Mouse (Mus musculus): ENCODE data around the gene Mtch2. TPM values are rescaled to one million over a fixed set of nuclear protein-coding genes. Genes with fewer than 3 reads are reported as not detected.
"Not testable (repeated sequence)": the region's sequence is repeated elsewhere in the genome, so short reads cannot be mapped to it uniquely, and the experiment has no call there.

The Mtch2 gene
- polyA plus RNA-seq, 1 experiment = 130 TPM

DNA sequence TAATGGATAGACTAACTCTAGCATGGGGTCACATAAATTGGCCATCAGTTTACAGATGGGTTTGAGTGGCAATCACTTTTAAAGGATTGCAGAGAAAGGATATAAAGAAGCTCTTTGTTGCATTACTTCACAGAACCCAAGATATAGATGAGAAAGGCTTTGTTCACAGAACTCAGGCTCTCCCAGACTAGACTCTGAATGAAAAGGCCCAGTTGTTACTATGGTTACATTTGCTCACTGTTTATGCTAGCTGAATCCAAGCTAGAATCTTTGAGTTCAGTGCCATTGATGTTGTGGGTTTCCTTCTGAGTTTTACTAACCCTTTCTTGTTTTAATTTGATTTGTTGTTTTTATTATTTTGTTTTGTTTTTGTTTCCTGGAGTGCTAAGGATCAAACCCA, 17.2 kb downstream of the Mtch2 start:
- DNase-seq (ENCODE audit: low read depth) = no peak

DNA sequence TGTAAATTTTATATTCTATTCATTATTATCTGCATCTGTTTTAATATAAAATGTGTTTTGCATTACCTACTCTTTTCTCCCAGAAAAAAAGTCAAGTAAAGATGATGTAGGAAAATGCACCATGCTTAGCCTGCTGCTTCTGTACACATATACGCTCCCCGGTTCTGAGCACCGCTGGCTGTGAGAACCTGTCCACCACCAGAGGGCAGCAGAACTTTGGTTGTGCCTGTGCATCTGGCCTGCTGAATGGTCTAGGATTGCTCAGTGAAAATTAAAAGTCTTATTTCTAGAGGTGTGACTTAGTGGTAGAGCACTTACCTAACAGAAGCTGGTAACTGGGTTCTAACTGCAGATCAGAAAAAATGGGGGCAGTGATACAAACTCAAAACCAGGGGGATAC, 19.6 kb downstream of the Mtch2 start:
- no peak for DNase-seq (ENCODE audit: low read depth)

DNA sequence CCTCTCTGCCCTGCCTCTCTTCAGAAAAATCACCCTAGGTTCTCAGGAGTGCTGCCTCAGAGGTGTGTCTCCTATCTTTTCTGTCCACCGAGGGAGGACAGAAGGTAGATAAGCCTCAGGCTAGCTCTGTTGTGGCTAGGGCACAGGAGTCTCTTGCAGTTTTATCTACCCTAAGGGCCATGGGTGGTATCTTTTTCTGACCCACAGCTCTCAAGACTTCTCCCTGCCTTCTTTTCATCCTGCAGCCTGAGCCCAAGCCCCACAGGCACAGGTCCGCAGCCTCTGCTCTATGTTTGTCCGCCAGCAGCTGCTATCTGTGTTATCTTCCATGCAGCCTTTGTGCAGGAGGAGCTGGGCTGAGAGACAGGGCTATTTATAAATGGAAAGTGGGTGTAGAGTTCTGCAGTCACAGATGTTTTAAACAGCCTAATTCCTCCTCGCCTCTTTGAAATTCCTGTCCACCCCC, 23.2 kb downstream of the Mtch2 start:
- DNase-seq (ENCODE audit: low read depth) = no peak

DNA sequence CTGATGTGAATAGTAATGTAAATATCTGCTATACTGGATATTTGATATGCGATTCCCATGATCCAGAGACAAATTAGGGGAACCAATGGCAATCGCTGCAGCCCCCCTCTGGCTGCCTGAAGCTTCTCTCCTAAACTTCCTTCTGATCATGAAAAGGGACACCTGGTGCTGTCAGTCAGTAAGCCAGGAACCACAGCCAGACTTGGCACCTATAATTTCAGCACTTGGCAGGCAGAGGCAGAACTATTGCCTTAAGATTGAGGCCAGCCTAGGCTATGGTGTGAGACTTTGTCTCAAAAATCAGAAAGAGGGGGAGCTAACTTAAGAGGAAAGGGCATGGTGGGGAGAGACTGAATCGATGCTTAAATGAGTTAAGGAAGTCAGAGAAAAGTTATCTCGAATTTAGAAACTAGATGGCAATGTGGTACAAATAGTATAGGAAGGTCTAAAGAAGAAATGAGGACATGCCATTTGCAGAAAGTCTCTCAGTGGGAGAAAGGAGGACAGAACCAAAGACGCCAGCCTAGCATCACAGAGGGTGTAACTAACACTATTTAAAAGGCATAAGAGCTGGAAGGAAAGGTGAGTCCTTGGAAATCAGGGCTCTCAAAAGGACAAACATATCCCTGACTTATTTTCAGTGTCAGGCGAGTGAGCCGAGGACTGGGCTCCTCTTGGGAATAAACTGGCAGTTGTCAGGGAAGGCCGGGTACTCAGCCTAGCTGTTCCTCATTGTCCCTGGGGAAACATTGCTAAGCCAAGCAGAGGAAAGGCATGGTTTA, 24.4 kb downstream of the Mtch2 start:
- no peak for DNase-seq (ENCODE audit: low read depth)

DNA sequence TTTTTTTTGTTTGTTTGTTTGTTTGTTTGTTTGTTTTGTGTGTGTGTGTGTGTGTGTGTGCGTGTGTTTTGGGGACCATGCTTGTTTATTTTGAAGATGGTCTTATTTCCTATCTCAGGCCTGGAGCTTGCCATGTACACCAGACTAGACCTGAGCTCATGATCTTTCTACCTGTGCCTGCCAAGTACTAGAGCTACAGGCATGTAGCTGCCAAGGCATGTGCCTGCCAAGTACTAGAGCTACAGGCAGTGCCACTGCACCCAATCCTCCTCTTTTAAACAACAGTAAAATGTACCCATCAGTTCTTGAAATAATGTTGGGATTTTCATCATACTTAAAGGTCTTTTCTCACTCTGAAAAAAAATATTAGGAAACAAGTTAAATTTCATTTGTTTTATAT, 27.1 kb downstream of the Mtch2 start:
- DNase-seq (ENCODE audit: low read depth) = no peak

DNA sequence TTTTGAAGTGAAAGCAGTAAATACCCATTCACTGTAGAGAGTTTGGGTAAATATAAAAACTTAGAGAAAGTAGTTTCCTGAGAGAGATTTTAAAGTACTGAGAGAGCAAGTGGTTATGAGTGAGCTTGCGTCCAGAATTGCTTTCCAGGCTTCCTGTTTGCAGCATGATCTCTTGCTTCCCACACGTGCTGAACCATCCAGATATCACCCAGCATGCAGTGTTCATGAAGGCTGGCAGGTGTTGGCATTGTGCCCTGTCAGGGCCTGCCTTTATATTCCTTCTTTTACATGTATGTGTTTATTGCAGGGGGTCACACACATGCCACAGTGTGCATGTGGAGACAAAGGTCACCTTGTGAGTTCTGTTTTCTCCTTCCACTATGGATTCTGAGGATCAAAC, 28.3 kb downstream of the Mtch2 start:
- DNase-seq (ENCODE audit: low read depth) = no peak

DNA sequence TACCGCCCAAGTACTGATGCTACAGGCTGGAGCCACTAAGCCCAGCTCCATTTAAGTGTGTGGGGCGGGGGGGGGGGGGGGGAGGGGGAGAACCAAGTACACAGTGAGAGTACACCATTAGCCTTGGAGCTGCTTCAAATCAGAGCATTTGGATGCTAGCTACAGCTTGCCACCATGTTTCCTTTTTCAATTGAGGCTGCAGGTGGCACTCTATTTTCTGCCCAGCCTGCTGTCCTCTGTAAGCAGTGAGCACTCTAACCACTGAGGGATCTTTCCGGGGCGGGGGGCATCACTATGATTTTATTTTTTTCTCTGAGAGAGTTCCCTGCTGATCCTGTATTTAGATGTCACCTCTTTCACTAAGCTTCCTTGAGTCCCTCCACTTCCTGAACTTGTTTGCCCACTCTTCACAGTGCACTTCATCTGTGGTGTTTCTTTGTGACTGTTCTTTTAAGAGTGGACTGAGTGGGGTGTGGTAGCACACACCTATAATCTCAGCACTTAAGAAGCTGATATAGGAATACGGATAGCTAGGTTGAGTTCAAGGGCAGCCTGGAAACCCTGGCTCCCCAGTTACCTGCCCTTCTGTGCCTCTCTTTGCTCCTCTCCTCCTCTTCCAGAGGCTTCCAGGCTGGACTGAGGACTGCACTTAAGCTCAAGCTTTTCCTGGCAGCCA, 30.8 kb downstream of the Mtch2 start:
- no peak for DNase-seq (ENCODE audit: low read depth)

DNA sequence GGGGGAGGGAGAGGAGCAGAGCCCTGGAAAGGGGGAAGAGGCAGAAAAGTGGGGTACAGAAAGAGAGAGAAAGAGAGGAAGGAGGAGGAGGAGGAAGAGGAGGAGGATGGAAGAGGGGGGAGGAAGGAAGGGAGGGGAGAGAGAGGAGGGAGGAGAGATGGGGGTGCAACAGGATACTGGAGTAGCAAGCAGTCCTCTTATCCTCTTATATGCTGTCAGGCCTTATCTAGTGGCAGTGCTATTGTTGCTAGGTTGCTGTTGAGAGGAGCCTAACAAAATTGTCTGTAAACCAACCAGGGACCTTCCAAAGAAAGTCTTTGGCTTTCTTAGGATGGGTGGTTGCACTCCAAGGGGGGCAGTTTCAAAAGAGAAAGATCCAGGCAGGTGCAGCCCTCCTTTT, 32.5 kb downstream of the Mtch2 start:
- no peak for DNase-seq (ENCODE audit: low read depth)

DNA sequence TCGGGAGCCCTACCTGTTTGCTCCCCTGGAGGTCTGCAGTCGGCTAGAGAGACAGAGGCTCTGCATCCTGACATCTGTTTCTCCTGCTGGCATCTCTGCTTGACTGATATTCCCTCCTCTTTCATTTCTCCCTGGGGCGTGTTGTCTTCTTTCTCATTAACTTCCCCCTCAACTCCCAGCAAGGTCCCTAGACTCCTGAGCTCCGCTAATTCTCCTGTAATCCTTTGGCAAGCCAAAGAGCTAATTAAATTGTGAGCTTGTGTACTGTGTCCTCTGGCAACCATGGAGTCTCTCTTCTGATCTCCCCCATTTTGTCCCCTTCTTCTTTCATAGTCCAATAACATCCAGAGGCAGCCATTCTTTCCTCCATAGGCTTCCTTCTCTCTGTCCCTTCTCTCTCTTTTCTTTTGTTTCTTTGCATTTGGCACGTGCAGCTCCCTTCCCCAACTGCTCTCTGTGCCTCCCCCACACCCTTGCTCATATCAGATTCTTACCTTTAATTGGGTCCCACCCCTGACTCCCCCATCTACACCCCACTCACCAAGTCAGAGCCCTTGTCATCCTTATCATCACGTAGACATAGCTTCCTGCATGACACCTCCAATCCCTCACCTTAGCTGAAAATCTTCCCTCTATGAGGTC, 33.3 kb downstream of the Mtch2 start:
- no peak for DNase-seq (ENCODE audit: low read depth)

DNA sequence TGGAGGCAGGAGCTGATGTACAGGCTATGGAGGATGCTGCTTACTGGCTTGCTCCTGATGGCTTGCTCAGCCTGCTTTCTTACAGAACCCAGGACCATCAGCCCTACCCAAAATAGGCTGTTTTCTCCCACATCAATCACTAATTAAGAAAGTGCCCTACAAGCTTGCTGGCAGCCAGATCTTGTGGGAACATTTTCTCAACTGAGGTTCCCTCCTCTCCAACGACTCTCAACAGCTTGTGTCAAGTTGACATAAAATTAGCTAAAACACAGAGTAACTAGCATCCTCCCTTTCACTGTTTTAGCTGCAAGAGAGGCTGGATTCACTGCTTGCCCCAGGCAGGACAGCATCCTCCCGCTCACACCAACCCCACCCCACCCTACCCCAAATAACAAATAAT, 34.9 kb downstream of the Mtch2 start:
- no peak for DNase-seq (ENCODE audit: low read depth)

DNA sequence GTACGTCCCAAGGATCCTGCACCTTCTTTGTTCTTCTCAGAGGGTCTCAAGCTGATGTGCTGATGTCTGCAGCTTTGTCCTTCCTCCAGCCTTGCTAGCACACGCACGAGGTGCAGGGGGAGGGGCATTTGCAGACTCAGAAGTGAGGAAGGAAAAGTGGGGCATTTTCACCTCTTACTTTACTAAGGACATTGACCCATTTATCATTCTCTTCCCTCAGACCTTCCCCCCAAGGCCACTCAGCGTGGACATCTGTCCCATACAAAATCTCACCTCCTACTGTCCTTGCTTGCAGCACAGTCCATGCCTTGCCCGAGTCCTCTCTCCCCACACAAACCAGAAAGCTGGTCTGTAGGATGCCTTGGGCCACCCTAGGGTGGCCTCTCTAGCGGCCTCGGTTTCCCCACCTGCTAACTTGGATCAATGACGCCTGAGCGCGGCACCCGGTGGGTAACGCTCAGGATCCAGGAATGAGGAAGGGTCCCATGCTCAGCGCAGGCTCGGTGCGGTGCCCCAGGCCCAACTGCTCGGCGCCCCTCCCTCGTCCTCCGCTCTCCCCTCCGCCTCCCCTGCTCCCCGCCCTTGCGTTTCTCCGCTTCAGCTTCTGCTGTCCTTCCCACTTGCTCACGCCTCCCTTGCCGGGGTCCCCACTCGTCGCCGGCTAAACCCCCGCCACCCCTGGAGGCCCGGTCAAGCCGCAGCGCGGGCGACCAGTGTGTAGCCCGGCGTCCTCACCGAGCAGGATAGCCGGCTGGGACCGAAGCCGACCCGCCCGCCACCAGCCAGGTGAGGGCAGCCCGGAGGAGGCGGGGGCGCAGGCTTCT, 38.5 kb downstream of the Mtch2 start, which contains the start of gene C1qtnf4:
C1qtnf4 (plus strand) TSS at position 643 of the 824 bp plus-strand sequence.
- no peak for DNase-seq (ENCODE audit: low read depth)

DNA sequence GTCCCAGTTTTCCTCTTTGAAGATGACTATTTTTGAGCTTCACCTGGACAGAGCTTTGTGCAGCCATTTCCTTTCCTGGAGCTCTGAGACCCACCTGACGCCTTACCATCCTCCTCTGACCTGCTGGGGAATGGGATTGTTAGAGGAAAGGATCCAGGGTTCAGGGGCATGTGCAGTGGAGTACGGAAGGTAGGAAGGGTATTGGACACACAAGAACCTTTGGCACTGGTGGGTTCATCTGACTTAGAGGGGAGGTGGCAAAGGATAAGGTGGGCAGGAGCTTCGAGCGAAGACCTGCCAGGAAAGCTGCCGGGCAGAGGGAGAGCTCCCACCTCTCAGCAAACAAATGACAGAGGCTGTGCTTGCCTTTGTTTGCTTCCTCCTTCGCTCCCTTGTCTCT, 39.5 kb downstream of the Mtch2 start:
- DNase-seq (ENCODE audit: low read depth) = no peak

DNA sequence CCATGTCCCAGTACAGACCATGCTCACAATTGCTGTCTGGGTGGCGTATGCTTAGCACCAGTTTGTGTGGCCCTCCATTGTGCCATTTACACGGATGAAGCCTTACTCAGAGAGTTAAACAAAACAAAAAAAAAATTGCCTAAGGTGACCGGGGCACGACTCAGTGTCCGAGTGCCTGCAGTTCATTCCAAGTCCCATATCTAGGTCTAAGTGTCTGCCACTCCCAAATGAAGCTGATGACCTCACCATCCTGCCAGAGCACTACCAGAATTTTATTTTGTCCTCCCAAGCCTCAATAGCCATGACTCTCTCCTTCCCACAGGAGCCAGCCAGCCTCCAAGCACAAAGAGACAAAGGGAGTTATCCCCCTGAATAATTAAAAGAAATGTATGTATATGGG, 40.7 kb downstream of the Mtch2 start:
- DNase-seq (ENCODE audit: low read depth) = no peak

DNA sequence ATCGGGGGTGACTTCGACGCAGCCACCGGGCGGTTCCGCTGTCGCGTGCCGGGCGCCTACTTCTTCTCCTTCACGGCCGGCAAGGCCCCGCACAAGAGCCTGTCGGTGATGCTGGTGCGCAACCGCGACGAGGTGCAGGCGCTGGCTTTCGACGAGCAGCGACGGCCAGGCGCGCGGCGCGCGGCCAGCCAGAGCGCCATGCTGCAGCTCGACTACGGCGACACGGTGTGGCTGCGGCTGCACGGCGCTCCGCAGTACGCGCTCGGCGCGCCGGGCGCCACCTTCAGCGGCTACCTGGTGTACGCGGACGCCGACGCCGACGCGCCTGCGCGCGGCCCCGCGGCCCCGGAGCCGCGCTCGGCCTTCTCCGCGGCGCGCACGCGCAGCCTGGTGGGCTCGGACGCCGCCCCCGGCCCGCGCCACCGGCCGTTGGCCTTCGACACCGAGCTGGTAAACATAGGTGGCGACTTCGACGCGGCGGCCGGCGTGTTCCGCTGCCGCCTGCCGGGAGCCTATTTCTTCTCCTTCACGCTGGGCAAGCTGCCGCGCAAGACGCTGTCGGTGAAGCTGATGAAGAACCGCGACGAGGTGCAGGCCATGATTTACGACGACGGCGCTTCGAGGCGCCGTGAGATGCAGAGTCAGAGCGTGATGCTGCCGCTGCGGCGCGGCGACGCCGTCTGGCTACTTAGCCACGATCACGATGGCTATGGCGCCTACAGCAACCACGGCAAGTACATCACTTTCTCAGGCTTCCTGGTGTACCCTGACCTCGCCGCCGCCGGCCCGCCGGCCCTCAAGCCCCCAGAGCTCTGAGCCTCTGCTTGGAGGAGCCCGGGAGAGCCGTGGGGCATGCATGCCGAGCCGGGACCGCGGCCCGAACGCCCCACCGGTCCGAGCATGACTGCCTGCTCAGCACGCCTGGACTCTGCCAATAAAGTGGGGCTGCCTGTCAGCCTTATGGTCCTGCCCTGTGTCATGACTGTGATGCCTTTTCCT, 42.9 kb downstream of the Mtch2 start:
- no peak for DNase-seq (ENCODE audit: low read depth)

DNA sequence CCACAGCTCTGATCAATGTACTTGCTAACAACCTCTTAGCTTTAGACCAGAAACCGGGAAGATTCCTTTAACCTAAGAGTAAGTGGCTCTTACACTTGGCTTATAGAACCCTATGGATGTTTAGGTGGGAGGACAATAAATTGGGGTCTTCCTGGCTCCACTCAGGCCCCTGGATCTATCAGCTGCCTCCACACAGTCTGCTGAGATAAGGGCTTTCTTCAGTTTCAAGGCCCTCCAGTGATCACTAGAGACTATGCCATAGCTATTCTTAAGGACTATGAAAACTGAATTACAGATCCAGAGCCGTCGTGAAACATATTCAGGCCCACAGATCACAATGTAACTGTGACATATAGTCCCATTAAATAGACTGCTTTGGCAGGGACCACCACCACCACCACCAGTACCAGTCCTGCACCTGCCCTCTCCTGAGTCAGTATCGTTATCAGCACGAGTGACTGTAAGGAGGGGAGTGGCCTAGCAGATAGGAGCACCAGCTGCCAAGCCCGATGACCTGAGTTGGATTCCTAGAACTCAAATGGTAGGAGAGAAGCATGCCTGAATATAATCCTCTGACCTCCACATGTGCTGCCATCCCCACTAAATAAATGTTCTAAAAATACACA, 46.8 kb downstream of the Mtch2 start:
- no peak for DNase-seq (ENCODE audit: low read depth)

DNA sequence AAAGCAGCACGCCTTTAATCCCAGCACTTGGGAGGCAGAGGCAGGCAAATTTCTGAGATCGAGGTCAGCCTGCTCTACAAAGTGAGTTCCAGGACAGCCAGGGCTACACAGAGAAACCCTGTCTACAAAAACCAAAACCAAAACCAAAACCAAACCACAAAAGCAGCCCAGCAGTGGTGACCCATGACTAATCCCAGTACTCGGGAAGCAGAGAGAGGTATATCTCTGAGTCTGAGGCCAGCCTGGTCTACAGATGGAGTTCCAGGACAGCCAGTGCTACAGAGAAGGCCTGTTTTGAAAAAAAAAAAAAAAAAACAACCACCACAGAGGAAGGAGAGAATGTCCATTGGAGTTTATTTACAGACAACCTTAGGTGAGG, 47.3 kb downstream of the Mtch2 start:
- not testable (repeated sequence) for DNase-seq (ENCODE audit: low read depth)

DNA sequence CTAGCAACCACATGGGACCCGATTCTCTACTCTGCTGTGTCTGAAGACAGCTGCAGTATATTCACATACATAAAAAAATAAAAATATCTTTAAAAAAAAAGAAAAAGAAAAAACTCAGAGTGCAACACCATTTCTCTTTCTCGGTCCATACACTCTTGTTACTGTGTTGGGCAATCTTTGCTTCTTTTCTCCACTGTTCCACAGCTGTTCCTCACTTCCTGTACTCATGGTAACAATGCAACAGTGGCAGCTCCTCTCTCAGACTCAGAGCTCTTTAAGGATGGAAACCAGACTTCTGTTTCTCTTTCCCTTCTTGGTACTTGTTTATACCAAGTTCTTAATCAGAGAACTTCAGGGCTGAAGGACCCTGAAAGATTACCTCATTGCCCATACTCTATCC, 56.4 kb downstream of the Mtch2 start:
- DNase-seq (ENCODE audit: low read depth) = no peak

DNA sequence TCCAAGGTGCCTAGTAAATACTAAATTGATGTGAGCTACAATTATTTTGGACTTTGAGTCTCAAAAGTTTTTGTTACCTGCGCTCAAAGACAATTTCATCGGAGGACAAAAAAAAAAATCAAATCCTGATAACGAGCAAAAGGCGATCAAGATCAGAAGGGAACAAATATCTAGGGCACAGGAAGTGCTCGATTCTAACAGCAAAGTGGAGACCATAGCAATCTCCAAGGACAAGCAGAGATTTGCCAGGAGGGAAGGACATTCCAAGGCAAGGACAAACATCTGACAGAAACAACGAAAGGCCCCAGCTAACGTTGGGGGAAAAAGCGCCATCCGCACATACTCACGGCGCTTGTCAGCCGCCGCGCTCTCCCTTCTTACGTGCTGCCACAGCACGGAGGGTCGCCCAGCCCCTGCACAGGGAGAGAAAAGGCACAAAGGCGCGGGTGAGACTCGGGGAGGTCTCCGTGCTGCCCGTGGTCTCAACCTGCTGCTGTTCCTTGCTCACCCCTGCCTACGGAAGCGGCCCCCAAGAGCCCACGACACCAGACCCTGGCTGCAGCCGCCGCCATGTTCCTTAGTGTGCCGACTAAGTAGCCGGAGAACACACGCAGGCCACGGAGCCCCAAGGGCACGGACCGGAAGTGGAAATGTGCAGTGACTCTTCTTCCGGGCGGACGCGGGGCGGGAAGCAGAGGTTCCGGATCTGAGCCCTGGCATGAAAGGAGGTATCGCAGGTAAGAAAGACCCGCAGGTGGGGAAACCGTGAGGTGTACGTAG, 57.3 kb downstream of the Mtch2 start, which contains the start of the genes Kbtbd4 and Ndufs3:
Kbtbd4 (plus strand) TSS at position 665 of the 780 bp plus-strand sequence.
Ndufs3 (minus strand) TSS at position 752 of the 780 bp plus-strand sequence.
- DNase-seq (ENCODE audit: low read depth) = peak; percentile 44

DNA sequence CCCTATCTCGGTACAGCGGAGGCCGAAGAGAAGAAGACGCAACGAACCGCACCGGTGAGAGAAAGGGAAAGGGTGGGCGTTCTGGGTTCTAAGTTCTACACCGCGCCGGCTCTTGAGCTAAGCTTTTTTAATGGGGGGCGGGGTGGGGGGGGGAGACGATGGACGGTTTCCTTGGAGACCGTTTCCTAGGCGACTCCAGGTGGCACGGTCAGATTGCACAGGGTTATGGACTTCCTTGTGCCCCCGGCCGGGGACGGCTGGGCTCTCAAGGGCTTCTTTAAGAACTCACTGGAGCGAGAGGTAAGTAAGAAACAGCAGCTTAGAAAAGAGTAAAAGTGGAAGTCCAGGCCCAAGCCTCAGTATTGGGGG, 57.9 kb downstream of the Mtch2 start:
- DNase-seq (ENCODE audit: low read depth) = no peak

Data from gonadal fat pad, adult 2 months (tissue).